Mouse (Mus musculus) stomach, embryonic 16.5 days (tissue): ENCODE measurements around the gene 9430015G10Rik. TPM values are rescaled to one million over a fixed set of nuclear protein-coding genes. Genes with fewer than 3 reads are reported as not detected.

Experiments
- ATAC-seq: fragments of 200-750 bp; cut with Nextera tagmentation; 2 replicates; pipeline ENCODE4 v1.8.0; 2017; ENCODE audit warnings: moderate number of reproducible peaks, moderate TSS enrichment; ENCODE audit not compliant: insufficient read depth, low FRiP score
- H3K27ac ChIP-seq: fragments of 300-500 bp; sonication (generic); 2 replicates; pipeline ENCODE4 v1.5.1; 2014; ENCODE audit warnings: low read length
- H3K27me3 ChIP-seq: fragments of 300-500 bp; sonication (generic); 2 replicates; pipeline ENCODE4 v1.6.1; 2014; ENCODE audit warnings: low read length, control low read depth, mixed read lengths; ENCODE audit not compliant: control insufficient read depth, insufficient read depth
- H3K36me3 ChIP-seq: fragments of 300-500 bp; sonication (generic); 2 replicates; pipeline ENCODE4 v1.6.1; 2014; ENCODE audit warnings: low read length; ENCODE audit not compliant: control insufficient read depth, insufficient read depth
- H3K4me1 ChIP-seq: fragments of 300-500 bp; sonication (generic); 2 replicates; pipeline ENCODE4 v1.6.1; 2014; ENCODE audit warnings: low read length, control low read depth, mixed read lengths; ENCODE audit not compliant: control insufficient read depth, insufficient read depth
- H3K4me2 ChIP-seq: fragments of 300-500 bp; sonication (generic); 2 replicates; pipeline ENCODE4 v1.6.1; 2014; ENCODE audit warnings: low read depth, low read length, mixed read lengths
- H3K4me3 ChIP-seq: fragments of 300-500 bp; sonication (generic); replicated peaks from 2 replicates; pipeline ENCODE4 v1.5.1; 2014; ENCODE audit warnings: mild to moderate bottlenecking, low read length
- H3K9ac ChIP-seq: fragments of 300-500 bp; sonication (generic); 2 replicates; pipeline ENCODE4 v1.6.1; 2014; ENCODE audit warnings: low read length
- H3K9me3 ChIP-seq: fragments of 300-500 bp; sonication (generic); replicated peaks from 2 replicates; pipeline ENCODE4 v1.6.1; 2016; ENCODE audit warnings: low read length, control low read depth; ENCODE audit not compliant: control insufficient read depth
- WGBS: fragments of 180-500 bp; shearing (Covaris S2); extraction: QIAGEN DNeasy Blood & Tissue Kit; methylation state at CpG from one replicate; pipeline ENCODE4 v1.1.7; 2014; 5-methylcytosine and 5-hydroxymethylcytosine counted together
- polyA plus RNA-seq: library from polyadenylated mRNA; unstranded; fragments of >200 nt; fragmentation: Nextera tagmentation; extraction: Ambion mirVana; gene quantifications from 2 replicates; pipeline ENCODE4 v1.2.1, GENCODE M21; 2015

Gene 9430015G10Rik
- 26.8 and 32.3 TPM in 2 replicates for polyA plus RNA-seq

DNA sequence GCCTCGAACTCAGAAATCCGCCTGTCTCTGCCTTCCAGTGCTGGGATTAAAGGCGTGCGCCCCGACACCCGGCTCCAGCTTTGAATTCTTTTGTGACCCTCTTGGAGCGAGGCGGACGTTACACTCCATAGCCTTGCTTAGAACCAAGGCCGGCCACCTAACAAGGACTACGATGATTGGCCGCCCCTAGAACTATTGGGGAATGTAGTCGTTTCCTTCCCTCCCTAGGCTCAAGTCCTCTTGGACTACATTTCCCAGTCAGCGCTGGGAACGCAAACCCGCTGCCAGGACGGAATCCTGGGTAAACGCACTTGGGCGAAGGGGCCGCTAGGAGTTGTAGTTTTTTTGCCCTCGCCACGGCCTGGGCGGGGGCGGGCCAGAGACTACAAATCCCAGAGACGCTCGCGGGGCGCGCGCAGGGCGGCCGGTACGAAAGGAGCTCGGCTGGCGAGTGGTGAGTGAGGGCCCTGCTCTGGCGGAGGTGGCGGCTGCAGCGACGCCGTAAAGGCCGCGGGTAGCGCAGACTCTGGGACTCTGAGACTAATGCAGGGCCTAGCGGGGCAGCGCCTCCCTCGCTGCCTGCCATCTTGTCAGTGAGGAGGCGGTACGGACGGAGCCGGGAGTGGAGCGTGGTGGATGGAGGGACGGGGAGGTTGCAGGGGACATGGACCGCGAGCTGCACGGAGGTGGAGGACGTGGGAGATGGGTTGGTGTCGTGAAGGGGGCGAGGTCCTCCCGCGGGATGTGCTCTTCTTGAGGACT is at the start of gene 9430015G10Rik:
Gene 9430015G10Rik, plus strand, starts transcription at position 413 of the 762 bp plus-strand sequence.
- Histone ChIP-seq H3K36me3 (no peaks in the 10 kb centered on the region), H3K4me2 (peak within 1 kb of the TSS; percentile 66), H3K27me3 (no peaks in the 10 kb centered on the region), H3K4me1 (no peaks in the 10 kb centered on the region), H3K9ac (peak within 1 kb of the TSS; percentile 80), H3K4me3 (peak within 1 kb of the TSS; percentile 64), H3K9me3 (no peaks in the 10 kb centered on the region), H3K27ac (peak within 1 kb of the TSS; percentile 88)
- under 1% methylated on average over 60 of the region's 60 CpGs for WGBS
- ATAC-seq, result peak; percentile 97

DNA sequence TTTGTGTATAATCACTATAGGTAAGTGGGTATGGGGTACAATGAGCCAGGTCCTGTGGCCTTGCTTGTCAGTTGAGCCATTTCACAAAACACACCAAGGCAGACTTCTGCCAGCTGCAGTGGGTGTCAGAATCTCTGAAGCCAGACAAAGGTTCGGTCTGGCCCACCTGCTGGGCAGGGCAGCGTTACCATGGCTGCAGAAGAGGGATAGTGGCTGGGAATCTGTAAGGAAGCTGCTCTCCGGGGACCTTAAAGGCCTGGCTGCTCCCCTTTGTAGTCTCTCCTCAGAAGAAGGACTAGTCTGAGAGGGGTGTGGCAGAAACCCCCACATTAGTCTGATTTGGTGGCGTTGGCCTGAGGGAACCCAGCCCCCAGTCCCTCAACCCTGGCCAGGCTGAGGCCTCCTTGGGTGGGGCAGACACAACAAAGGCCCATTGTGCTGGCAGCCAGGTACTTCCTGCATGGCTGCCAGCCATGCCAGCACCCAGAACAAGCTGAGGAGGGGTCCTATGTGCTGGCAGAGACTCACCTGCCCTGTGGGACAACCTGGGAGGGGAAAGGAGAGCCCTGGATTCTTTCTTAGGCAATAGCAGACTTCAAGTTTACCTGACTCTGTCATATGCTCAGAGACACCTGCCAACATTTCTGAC is 45.8 kb upstream of the 9430015G10Rik start:
- H3K4me3 ChIP-seq, result no peak overlapping the region
- H3K27me3 ChIP-seq, result no peaks in the 10 kb centered on the region
- H3K9ac ChIP-seq, result no peak overlapping the region
- H3K9me3 ChIP-seq, result no peaks in the 10 kb centered on the region
- no peak overlapping the region for H3K4me2 ChIP-seq
- peak overlapping the region; percentile 90 for H3K27ac ChIP-seq
- peaks cover 4% of the 10 kb centered on the region for H3K4me1 ChIP-seq
- H3K36me3 ChIP-seq, result no peaks in the 10 kb centered on the region
- peak; percentile 34; the same call in 1 of the 2 replicates for ATAC-seq
- 25% methylated on average over 4 of the region's 4 CpGs for WGBS

- no peak overlapping the region for H3K9ac ChIP-seq
- H3K27ac ChIP-seq, result peak overlapping the region; percentile 90
- ATAC-seq, result no peak
- H3K9me3 ChIP-seq, result no peaks in the 10 kb centered on the region
- H3K4me2 ChIP-seq, result no peak overlapping the region
- peaks cover 4% of the 10 kb centered on the region for H3K4me1 ChIP-seq
- WGBS, result 71% methylated on average over 9 of the region's 9 CpGs
- H3K27me3 ChIP-seq, result no peaks in the 10 kb centered on the region
- H3K4me3 ChIP-seq, result no peak overlapping the region
- H3K36me3 ChIP-seq, result no peaks in the 10 kb centered on the region
These were observed 45.3 kb upstream of the 9430015G10Rik start for GRCm38 (mm10) chr4:156064510-156064897.

GRCm38 (mm10) chr4:156065156-156065894 is 44.5 kb upstream of the 9430015G10Rik start:
- Histone ChIP-seq H3K4me1 (peaks cover 5% of the 10 kb centered on the region), H3K4me3 (no peak overlapping the region), H3K27me3 (no peaks in the 10 kb centered on the region), H3K4me2 (no peak overlapping the region), H3K36me3 (no peaks in the 10 kb centered on the region), H3K9me3 (no peaks in the 10 kb centered on the region), H3K27ac (no peak overlapping the region), H3K9ac (no peak overlapping the region)
- no peak for ATAC-seq
- 78% methylated on average over 10 of the region's 10 CpGs for WGBS

GRCm38 (mm10) chr4:156067256-156067949 is 42.4 kb upstream of the 9430015G10Rik start:
- Histone ChIP-seq H3K4me3 (no peak overlapping the region), H3K9me3 (no peaks in the 10 kb centered on the region), H3K36me3 (no peaks in the 10 kb centered on the region), H3K27me3 (no peaks in the 10 kb centered on the region), H3K9ac (no peak overlapping the region), H3K4me1 (peaks cover 11% of the 10 kb centered on the region), H3K27ac (peak overlapping the region; percentile 44), H3K4me2 (no peak overlapping the region)
- 53% methylated on average over 5 of the region's 5 CpGs for WGBS
- ATAC-seq, result peak; percentile 35; the same call in 1 of the 2 replicates

- WGBS, result 92% methylated on average over 8 of the region's 8 CpGs
- H3K9me3 ChIP-seq, result no peaks in the 10 kb centered on the region
- H3K27ac ChIP-seq, result no peak overlapping the region
- peaks cover 11% of the 10 kb centered on the region for H3K4me1 ChIP-seq
- H3K9ac ChIP-seq, result no peak overlapping the region
- no peaks in the 10 kb centered on the region for H3K27me3 ChIP-seq
- H3K4me3 ChIP-seq, result no peak overlapping the region
- H3K36me3 ChIP-seq, result no peaks in the 10 kb centered on the region
- no peak for ATAC-seq
- H3K4me2 ChIP-seq, result no peak overlapping the region
These were observed 40.1 kb upstream of the 9430015G10Rik start for GRCm38 (mm10) chr4:156069701-156070100.

DNA sequence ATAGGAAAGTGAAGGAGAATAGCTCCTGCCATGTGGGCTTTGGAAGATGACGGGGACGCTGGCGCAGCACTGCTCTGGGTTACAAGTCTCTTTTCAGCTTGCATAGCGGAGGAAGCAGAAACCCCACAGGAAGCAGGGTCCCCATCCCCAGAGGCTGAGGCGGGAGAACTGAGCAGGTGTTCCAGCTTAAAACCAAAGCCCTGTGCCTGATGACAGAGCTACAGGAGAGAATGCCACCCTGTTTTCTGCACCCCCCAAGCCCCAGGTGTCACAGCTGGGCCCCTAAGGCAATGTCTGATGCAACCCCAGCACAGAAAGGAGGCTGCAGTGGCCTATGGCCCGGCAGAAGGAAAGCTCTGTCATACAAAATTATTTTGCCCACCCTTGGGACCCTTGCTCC is 39.5 kb upstream of the 9430015G10Rik start:
- Histone ChIP-seq H3K9me3 (no peaks in the 10 kb centered on the region), H3K4me2 (no peak overlapping the region), H3K4me1 (peaks cover 11% of the 10 kb centered on the region), H3K27ac (no peak overlapping the region), H3K27me3 (no peaks in the 10 kb centered on the region), H3K9ac (no peak overlapping the region), H3K36me3 (no peaks in the 10 kb centered on the region), H3K4me3 (no peak overlapping the region)
- 57% methylated on average over 6 of the region's 6 CpGs for WGBS
- no peak; the same call in 1 of the 2 replicates for ATAC-seq

DNA sequence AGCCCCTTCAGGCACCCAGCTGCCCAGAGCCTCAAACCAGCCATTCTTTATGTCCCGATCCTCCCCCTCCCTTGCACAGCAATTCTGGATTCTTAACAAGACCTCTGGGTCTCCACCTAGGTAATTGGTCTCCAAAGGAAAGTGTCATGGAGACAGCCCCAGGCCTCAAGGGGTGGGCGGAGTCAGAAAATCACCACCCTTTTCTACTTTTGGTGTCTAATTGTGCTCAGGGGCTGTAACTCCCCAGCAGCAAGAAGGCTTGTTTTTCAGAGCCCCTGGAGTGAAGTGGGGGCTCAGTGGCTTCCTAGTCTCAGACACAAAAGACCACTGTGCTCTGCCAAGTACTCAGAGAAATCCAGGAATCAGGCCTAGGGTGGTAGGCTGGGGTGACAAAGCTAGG is 39.1 kb upstream of the 9430015G10Rik start:
- no peak overlapping the region for H3K27ac ChIP-seq
- ATAC-seq, result no peak

More for the DNA sequence above, 39.1 kb upstream of the 9430015G10Rik start:
- 86% methylated on average over 2 of the region's 2 CpGs for WGBS
- Histone ChIP-seq H3K4me2 (no peak overlapping the region), H3K4me1 (peaks cover 11% of the 10 kb centered on the region), H3K36me3 (no peaks in the 10 kb centered on the region), H3K9me3 (no peaks in the 10 kb centered on the region), H3K4me3 (no peak overlapping the region), H3K27me3 (no peaks in the 10 kb centered on the region), H3K9ac (no peak overlapping the region)
